Mouse (Mus musculus) v-Abl transformed pro-B cells (cell line): ENCODE measurements around the gene Ush2a.

Experiments used
- in situ Hi-C, 2 experiments: fragments of 400-800 bp; cut with MboI; formaldehyde crosslinking; loops; one replicate each; pipeline ENCODE4 v1.15.1; 2025; ENCODE audit not compliant: unreplicated experiment in 2 of 2

Gene Ush2a

DNA sequence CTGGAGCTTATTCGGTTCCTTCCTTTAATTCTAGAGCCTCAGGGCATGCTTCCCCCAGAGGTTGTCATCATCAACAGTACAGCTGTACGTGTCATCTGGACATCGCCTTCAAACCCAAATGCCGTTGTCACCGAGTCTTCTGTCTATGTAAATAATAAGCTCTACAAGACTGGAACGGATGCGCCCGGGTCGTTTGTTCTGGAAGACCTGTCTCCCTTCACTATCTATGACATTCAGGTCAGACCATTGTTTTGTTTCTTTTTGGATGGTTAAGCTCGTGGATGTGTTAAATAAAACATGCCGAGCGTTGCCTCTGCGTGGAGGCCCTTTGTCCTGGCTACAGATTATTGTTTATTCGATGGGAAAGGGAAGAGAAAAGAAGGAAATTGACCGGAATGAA, 493.2 kb downstream of the Ush2a start:
- in situ Hi-C loops, result no loop called here

DNA sequence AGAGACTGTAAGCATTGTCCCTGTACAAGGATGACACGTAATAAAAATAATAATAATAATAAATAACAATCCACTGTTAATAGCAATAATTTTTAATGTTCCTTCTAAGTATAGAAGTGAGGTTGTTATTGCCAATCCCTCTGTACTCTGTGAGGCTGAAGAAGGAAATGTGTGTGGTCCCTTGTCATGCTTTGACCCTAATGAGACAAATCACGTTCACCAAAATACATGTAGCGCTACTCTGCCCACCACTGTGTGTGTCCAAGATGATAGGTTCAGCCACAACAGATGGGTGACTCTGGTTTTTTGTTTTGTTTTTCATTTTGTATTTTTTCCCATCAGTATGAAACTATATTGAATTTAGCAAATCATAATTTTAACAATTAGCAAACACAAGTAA, 498.7 kb downstream of the Ush2a start:
- in situ Hi-C loops, result no loop called here

DNA sequence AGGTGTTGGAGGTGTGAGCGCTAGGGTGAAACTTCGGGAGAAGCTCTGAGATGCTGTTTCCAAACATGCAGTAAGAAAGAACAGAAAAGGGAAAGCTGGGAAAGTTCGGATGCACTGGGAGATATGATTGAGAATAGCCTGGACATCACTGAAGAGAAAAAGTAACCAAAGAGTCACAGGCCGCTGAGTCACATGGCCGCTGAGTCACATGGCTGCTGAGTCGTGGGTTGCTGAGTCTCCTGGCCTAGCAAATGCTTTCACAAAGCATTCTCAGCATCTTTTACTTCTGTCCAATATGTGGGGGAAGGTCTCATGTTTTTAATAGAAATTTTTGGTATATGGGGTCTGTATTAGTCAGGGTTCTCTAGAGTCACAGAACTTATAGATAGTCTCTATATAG, 500.6 kb downstream of the Ush2a start:
- in situ Hi-C loops, result no loop called here

DNA sequence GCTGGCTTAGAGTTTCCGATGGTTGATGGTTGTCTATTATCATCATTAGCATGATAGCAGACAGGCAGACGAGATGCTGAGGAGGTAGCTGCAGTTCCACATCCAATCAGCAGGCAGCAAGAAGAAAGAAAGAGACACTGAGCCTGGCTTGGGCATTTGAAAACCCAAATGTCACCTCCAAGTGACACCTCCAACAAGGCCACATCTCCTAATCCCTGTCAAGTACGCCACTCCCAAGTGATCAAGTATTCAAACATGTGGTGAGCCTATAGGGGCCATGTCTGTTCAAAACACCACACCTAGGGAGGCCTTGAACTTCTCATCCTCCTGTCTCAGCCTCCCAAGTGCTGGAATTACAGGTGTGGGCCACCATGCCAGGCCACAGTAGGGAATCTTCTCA, 501.9 kb downstream of the Ush2a start:
- in situ Hi-C loops, result no loop called here

DNA sequence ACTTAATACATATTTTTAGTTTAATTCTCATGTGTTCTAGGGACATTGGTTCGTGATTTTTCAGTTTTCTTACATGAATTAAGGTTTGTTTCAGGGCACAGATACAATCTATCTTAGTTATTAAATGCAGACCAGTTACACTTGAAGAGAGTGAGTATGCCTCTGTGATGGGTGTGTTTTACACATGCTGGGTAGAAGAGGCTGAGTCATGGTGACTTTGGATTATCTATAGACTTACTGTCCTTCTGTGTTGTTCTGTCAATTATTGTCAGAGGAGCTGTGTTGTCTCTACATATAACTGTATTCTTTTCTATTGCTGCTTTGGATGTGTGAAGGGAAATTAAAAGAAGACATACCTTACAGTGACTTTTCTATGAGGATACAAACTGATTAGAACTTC, 509.0 kb downstream of the Ush2a start:
- in situ Hi-C loops, result no loop called here

DNA sequence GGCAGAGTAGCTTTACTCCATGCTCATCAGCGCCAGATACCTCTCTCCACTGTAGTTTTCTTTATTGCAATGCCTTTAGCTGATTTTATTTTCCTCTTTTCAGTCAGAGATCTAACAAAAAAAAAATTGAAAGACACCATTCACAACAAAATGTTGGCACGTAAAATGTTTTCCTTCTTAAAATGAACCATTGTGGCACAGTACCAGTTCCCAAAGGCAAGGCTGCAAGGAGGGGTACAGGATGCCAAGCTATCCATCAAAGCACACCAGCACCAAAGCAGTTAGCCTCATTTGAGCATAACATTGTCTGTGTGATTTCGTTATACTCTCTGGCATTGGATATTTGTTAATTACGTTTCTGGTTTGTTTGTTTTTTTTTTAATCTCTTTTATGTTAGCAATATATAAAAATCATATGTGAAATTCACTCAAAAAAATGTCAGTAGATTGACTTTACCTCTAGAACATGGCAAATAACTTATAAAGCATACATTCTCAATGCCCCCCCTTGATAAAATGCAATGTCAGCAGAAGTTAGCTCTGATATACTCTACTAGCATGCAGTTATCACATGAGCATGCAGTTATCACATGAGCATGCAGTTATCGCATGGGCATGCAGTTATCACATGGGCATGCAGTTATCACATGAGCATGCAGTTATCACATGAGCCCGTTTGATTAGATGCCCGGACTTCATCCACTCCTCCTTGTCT, 510.9 kb downstream of the Ush2a start:
- in situ Hi-C loops, result no loop called here

DNA sequence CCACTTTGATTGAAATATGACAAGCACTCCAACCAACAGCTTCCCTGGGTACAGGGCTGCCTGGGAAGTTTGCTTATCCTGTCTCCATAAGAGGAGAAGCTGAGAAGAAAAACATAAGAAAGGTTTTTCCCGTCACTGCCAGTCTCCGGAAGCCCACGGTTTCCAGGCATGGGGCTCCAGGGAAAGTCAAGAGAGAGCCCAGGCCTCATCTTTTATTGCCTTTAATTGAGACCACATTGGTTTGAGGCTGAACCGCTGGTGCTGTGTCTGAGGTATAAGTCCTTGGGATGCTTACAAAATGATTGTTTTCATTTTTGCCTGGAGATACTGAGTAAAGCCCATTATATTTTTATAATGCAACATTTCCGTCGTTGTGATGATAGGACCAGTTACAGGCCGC, 511.8 kb downstream of the Ush2a start:
- in situ Hi-C loops, result no loop called here

DNA sequence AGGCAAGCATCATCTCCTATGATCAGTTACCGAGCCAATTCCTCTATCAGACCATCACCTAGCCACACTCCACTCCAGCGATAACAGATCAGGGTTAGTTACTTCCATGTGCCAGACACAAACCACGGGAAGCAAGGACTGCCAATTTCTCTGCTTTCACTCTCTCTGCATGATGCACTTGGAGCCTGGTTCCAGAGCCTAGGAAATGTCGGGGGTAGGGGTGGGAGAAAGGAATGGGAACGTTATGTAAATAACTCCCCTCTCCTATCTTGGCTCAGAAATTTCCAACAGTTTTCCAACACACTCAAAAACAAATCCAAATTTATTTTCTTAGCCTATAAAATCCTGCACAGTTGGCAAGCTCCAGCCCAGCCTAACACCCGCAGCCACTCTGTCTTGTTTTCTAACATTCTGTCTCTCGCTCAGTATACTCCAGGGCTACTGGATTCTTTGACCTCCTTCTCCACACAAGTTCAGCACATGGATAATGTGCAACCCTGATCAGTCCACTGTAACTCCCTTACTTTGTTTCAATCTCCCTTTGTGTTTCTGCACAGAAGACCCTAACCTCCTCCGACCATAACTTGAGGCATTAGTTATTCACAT, 515.8 kb downstream of the Ush2a start:
- in situ Hi-C loops, result no loop called here

DNA sequence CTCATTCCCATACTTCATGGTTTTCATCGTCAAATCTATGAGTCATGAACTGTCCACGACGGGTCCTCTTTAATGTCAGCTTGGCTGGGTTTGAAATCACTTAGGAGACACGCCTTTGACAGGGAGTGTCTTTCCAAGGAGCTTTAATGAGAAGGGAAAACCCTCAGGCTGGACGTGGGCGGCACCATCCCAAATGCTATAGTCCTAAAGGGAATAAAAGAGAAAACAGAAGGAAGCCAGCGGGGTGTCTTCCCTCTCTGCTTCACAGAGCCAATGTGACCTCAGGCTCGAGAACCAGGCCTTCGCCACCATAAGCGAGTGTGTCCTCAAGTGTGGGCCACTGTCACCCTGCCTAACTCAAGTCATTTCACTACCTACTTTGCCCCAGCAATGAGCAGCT, 523.2 kb downstream of the Ush2a start:
- in situ Hi-C loops, result no loop called here

DNA sequence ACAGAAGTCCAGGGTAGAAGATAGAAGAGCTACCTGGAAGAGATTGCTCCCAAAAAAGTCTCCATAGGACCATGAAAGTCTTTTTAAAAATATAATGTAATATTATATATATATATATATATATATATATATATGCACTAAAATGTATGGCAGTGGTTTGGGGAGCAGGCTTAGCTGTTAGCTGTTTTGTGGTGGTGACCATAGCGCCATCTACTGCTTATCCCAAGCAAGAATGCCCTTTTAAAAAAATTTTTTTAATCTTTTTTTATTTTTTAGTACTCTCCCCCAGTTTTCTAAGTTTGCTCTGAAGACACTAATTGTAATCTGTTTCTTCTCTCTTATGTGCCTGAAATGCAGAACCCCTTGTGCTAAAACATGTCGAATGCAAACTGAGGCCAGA, 543.2 kb downstream of the Ush2a start:
- in situ Hi-C loops, result no loop called here

DNA sequence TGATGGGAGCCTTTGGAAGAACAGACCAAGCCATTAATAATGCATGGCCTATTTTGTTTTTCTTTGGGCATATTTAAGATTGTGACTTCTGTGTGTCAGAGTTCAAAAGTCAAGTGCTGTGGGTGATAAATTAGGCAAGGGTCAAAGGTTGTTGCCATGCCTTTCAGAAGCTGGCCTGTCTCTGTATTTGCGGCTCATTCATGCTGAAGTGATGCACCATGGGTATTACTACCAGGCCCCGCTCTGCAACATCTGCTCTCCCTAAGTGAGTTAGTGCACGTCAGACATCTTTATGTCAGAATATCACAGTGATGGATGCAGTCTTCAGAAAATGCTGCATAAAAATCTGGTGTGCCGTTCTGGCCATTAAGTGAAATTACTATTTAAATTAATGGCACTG, 544.0 kb downstream of the Ush2a start:
- in situ Hi-C loops, result no loop called here

DNA sequence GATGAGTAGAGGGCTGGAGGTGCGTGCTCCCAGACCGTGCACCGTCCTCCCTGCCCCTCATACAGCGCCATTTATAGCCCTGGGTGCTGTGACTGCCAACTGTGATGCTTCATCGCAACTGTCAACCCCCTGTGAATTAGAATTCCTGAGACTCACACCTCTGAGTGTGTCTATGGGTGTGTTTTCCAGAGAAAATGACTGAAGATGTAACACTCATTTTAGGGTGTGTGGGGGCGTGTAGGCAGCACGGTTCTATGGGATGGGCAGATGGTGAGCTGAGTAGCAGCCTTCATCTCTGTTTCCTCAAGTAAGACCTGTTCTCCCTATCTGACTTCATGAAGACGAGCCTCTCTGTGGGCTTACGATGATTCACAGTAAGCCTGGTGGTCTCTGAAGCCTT, 548.8 kb downstream of the Ush2a start:
- in situ Hi-C loops, result no loop called here

DNA sequence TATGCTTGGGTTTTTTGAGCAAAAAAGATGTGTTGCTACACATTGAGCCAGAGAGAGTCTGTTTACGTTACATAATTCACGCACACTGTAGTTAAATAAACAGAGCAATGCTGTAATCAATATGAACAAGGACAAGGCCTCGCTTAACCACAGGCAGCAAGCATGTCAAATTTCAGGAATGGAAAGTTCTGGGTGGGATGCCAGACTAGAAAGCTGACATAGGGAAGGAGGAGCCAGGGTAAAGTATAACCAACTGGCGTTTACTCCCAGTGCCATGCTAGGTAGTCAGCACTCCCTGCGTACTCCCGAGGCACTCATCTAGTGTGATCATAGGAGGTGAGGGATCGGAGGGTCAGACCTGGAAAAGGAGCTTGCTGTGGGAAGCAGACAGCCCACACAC, 553.2 kb downstream of the Ush2a start:
- in situ Hi-C loops, result no loop called here

DNA sequence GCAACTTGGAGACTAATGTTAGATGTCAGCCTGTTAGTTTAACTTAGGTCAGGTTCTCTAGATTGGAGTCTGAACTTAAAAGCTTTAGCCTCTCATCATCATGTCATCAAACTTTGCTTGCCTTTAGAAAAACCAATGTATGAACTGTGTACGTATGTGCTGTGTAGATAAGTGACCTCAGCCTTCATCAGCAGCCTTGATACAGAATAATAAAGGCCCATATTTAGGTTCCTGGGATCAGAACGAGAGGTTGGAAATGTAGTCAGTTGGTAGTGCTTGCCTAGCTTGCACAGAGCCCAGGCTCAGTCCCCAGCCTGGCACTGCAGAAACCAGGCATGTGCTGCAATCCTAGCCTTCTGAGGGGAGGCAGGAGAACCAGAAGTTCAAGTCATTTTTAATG, 562.4 kb downstream of the Ush2a start:
- in situ Hi-C loops, result no loop called here

DNA sequence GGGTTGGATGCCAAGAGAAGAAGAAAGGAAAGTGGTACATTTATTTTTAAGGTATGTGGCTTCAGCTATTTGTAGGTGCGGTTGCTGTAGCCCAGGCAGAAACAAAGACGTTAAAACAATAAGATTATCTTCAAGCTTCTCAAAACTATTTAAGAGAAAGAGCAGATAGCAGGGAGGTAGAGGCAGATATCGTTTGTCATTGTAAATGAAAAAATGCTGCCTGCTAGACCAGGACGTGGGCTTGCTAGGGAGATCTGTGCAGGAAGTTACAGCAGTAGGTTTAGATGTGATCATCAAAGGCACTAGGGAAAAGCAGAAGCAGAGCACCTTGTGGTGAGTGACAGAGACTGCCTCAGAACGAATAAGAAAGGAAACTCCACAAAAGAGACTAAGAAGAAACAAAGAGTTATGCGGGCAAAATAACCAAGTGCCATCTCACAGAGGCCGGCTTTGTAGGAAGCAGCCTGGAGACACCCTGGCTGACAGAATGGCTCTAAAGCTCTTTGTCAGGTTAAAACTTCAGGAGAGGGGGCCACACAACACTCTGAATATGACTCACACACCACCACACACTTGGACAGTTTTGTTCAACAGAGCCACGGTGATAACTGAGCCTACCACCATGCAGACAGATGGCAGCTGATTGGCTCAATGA, 563.2 kb downstream of the Ush2a start:
- in situ Hi-C loops, result no loop called here

DNA sequence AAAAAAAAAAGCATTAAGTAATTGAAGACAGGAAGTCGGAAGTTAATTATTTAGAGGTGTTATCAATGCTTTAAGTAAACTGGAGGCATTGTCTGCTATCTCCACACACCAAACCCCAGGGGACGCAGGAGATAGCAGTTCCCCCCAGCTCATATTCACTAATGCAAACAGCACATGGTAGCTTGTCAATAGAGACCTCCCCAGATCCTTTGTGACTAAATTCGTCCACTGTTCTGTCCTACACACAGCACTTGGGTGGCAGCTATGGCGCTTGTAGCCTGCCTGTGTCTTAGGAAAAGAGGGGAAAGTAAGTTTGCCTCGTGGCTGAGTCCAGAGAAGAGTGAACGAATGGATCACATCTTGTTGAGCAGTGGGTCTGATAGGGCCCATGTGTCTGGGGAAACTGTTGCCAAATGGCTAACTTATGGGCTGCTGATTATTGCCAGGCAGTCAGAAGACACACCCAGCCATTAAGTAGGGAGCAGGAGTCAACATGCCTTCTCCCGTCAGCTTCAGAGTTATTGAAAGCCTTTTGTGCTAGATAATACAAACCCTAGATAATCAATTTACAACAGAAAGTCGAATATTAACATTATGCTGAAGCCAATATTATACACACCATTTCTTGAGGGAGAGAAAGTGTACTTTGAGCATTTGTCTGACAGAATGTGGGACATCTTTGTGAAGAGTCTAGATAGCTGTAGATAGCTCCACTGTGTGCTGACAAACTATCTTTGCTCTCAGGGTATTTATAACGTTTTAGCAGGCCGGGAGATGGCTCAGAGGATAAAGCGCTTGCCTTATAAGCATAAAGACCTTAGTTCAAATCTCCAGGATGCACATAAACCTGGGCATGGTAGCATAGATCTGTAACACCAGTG, 568.9 kb downstream of the Ush2a start:
- in situ Hi-C loops, result no loop called here

DNA sequence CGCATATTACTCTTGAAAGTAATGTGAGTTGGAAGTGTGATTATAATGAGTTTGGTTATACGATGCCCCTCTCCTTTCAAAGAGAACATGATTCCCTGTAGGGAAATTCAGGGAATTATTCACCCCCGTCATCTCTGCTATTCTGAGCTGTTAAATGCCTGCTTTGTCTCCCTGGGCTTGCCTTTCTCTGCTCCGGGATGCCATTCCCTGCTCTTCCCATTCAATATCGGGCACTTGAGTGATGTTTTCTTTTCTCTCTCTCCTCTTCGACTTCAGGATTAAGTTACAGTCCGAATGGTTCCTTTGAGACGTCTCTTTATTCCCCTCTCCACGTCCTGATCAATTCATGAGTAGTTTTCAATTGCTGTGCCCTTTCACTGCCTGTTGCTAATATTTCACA, 572.1 kb downstream of the Ush2a start:
- in situ Hi-C loops, result no loop called here

DNA sequence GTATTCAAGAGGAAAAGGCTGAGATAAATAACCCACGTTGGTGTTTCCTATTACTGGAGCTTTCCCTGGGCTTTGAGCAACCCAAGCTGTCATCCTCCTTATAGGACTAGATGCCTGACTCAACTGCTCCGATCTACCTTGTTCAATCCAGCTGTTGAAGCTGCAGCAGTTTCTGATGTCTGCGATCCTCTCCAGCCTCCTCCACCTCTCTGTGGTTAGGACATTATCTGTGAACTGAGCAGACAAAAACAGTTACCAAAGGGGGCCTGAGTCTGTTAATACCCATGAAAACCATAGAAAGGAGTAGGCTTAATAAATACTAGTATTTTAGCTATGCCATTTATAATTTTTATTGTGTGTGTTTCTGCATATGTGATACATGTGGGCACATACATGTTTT, 572.9 kb downstream of the Ush2a start:
- in situ Hi-C loops, result no loop called here

DNA sequence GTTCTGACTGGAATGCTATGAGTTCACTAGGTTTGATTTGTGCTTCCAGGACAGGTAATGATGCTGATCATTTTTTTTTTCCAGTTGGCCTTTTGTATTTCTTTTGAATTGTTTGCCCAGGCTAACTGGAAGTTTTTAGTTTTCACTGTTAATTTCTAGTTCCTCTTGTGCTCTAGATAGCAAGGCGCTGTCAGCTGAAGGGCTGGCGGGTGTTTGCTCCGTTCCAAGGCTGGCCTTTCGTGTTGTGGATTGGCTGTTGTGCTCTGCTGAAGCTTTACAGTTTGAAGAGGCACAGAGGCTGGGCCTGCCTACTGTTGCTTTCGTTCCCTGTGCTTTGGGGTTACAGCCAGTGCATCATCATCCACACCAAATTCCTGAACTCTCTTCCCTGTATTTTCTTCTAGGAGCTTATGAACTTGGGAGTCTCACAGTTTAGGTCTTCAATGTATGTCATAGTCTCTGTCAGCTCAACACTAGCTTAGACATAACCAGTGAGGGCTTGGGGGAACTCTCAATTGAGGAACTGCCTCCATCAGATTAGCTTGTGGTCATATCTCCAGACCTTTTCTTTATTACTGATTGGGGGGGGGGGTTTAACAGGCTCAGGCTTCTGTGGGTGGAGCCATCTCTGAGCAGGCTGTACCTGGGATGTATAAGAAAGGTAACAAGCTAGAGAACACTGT, 575.9 kb downstream of the Ush2a start:
- in situ Hi-C loops, result no loop called here

DNA sequence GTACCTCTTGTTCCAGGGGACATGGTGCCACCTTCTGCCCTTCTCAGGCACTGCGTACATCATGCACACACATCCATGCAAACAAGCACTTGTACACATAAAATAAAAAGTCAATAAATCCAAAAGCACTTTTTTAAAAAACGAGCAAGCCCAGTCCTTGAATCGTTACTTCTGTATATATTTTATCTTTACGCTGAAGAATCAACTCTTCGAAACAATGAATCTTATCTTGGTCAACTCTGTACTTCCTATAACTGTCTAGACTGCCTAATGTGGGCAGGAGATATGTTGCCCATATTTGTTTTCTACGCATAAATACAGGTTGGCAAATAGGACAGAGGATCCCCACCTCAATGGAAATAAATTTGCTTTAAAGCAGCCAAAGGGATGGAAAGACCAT, 585.4 kb downstream of the Ush2a start:
- in situ Hi-C loops, result no loop called here

DNA sequence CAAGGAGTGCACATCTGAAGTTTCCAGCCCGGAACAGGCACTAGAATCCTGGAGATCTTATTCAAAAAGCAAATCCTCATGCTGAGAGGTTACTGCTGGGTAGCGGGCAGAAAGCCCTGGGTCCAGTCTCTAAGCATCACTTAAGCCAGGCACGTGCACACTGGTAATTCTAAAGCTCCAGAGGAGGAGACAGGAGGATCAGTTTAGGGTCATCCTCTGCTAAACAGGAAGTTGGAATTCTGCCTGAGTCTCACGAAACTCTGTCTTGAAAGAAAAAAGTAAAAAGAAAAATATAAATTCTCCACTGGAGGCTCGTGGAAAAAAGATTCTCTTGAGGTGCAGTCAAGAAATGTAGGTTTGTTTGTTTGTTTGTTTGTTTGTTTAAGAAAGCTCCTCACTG, 591.0 kb downstream of the Ush2a start:
- in situ Hi-C loops, result no loop called here
